Mouse (Mus musculus): Measurements from ENCODE around the gene Lekr1.

DNA sequence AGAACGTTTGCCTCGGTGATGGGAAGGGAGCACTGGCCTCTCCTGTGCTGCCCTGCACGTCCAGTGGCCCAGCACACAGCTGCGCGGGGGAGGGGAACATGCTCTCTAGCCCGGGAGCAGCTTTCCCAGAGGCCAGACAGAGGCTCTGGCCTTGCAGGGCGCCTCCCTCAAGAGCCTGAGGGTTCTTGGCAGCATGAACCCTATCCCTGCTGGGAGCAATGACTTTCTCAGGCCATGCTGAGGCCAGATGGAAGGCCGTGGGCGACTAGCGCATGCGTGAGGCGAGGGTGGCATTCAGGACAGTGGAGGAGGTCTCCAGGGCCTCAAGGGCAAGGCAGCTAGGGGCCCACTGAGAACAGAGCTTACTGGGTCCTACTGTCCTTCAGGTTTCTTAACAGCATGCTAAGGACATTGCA is 205.2 kb downstream of the Lekr1 start:
- TF ChIP-seq CTCF (IDR thresholded peaks at IDR 0.05; ENCODE audit: extremely low read depth, insufficient read length, insufficient replicate concordance, low read depth, low read length) = no peak
- TF ChIP-seq POLR2A (IDR thresholded peaks at IDR 0.05; ENCODE audit: low read depth, low read length) = no peak

Data from small intestine, adult 2 months (tissue).